Mouse (Mus musculus): ENCODE results near the gene Acer2.

GRCm38 (mm10) chr4:86873072-86873471, 1.1 kb upstream of the Acer2 start:
- TF ChIP-seq CTCF (conservative IDR thresholded peaks at IDR 0.05; ENCODE audit: low read length) (no peak), POU5F1 (IDR thresholded peaks at IDR 0.05; ENCODE audit: borderline replicate concordance, low read length) (no peak), NANOG (IDR thresholded peaks at IDR 0.05; ENCODE audit: borderline replicate concordance, low read length) (no peak)
